Mouse (Mus musculus): ENCODE measurements around the gene Nox3.

- TF ChIP-seq CTCF (conservative IDR thresholded peaks at IDR 0.05; ENCODE audit: low read length) (no peak), NANOG (IDR thresholded peaks at IDR 0.05; ENCODE audit: borderline replicate concordance, low read length) (no peak), POU5F1 (IDR thresholded peaks at IDR 0.05; ENCODE audit: borderline replicate concordance, low read length) (no peak)
Observed at GRCm38 (mm10) chr17:3602954-3603672, 92.9 kb downstream of the Nox3 start.

All from E14TG2a.4 (cell line).